In genomic region chr2:149973583-149973982, GRCm38 (mm10) we compare ENCODE assay signal across 8 mouse cellular contexts.
DNase-seq lines count a peak whose midpoint lies in the region; ATAC-seq lines count a peak whose summit lies in the region.

No protein-coding gene starts in this region.

- H3K9ac ChIP-seq in stomach, embryonic 15.5 days = no peak overlapping the region
- H3K9ac ChIP-seq in kidney, embryonic 15.5 days = no peak overlapping the region

- H3K4me3 ChIP-seq in stomach, embryonic 15.5 days (replicated peaks) = no peak overlapping the region
- H3K4me3 ChIP-seq in kidney, embryonic 15.5 days (replicated peaks) = no peak overlapping the region

- 27% methylated on average over 6 of the region's 6 CpGs for WGBS in stomach, embryonic 15.5 days
- 45% methylated on average over 6 of the region's 6 CpGs for WGBS in kidney, embryonic 15.5 days

- H3K4me1 ChIP-seq in stomach, embryonic 15.5 days = peaks cover 4% of the 10 kb centered on the region; the same call in 1 of the 2 replicates
- H3K4me1 ChIP-seq in kidney, embryonic 15.5 days = no peaks in the 10 kb centered on the region

- no peak overlapping the region for H3K27ac ChIP-seq in stomach, embryonic 15.5 days
- no peak overlapping the region for H3K27ac ChIP-seq in kidney, embryonic 15.5 days

- peak; percentile 5 for DNase-seq in gastrocnemius, postnatal 10 days
- DNase-seq in gastrocnemius, adult 8-10 months (ENCODE audit: low spot score in 2 of 2) = no peak
- DNase-seq in urinary bladder, postnatal 10 days (ENCODE audit: low spot score) = peak; percentile 12
- no peak for DNase-seq in urinary bladder, adult 2 months (ENCODE audit: low spot score)
- peak; percentile 65 to 76 for DNase-seq in left cerebral cortex, postnatal 14 days (ENCODE audit: low spot score in 2 of 2)
- DNase-seq in spleen, adult 18-20 months = no peak

- no peak overlapping the region for H3K4me2 ChIP-seq in stomach, embryonic 15.5 days
- H3K4me2 ChIP-seq in kidney, embryonic 15.5 days = no peak overlapping the region

- H3K9me3 ChIP-seq in stomach, embryonic 15.5 days = no peaks in the 10 kb centered on the region
- H3K9me3 ChIP-seq in kidney, embryonic 15.5 days (replicated peaks) = no peaks in the 10 kb centered on the region

- H3K36me3 ChIP-seq in stomach, embryonic 15.5 days = no peaks in the 10 kb centered on the region
- no peaks in the 10 kb centered on the region for H3K36me3 ChIP-seq in kidney, embryonic 15.5 days

- intact Hi-C loops in left cerebral cortex, postnatal 14 days (cut with DNase I) = no loop called here

- ATAC-seq in stomach, embryonic 15.5 days (ENCODE audit: insufficient read depth, low FRiP score, low read depth) = peak; percentile 22; the same call in 1 of the 2 replicates
- ATAC-seq in kidney, embryonic 15.5 days (replicated peaks; ENCODE audit: low FRiP score) = no peak

- no peaks in the 10 kb centered on the region for H3K27me3 ChIP-seq in stomach, embryonic 15.5 days (replicated peaks)
- no peaks in the 10 kb centered on the region for H3K27me3 ChIP-seq in kidney, embryonic 15.5 days

Comparison
In these comparisons a context has a peak if more than half of its experiments do, and no peak if none do; other contexts are left out.
1. DNase-seq: peak in gastrocnemius, postnatal 10 days (single experiment), urinary bladder, postnatal 10 days (single experiment) and left cerebral cortex, postnatal 14 days (2 of 2); none in gastrocnemius, adult 8-10 months (0 of 2), urinary bladder, adult 2 months (single experiment) and spleen, adult 18-20 months (0 of 2).